Mouse (Mus musculus) ES-CJ7 (cell line): ENCODE measurements at regions not wholly inside any gene's neighbourhood (a gene's known extent, or its start where the extent isn't known, plus 50 kb on each side); places are given as distances from the start of the nearest gene placed in this dataset.

Experiments used
- DNase-seq: peaks from one replicate; pipeline ENCODE4 v3.0.0; 2011; ENCODE audit warnings: low read depth, low spot score

- no peak for DNase-seq
These were observed 75.9 kb downstream of the Klhl25 start for GRCm38 (mm10) chr7:75923951-75924467.

- peak; percentile 41 for DNase-seq
These were observed 79.4 kb downstream of the Klhl25 start for GRCm38 (mm10) chr7:75927537-75927936.

- DNase-seq, result no peak
These were observed 95.7 kb downstream of the Klhl25 start for GRCm38 (mm10) chr7:75943844-75944243.

- DNase-seq, result no peak
These were observed 107.6 kb downstream of the Klhl25 start for GRCm38 (mm10) chr7:75955671-75956070.

- no peak for DNase-seq
These were observed 109.3 kb downstream of the Klhl25 start for GRCm38 (mm10) chr7:75957366-75957765.

- DNase-seq, result no peak
These were observed 112.0 kb downstream of the Klhl25 start for GRCm38 (mm10) chr7:75959903-75960620.

- DNase-seq, result no peak
These were observed 120.1 kb downstream of the Klhl25 start for GRCm38 (mm10) chr7:75968177-75968576.

GRCm38 (mm10) chr7:75970914-75971313 is 122.8 kb downstream of the Klhl25 start:
- no peak for DNase-seq

- no peak for DNase-seq
These were observed 123.6 kb downstream of the Klhl25 start for GRCm38 (mm10) chr7:75971706-75972105.

GRCm38 (mm10) chr7:75981560-75981959 is 133.4 kb downstream of the Klhl25 start:
- no peak for DNase-seq

- DNase-seq, result no peak
These were observed 135.1 kb downstream of the Klhl25 start for GRCm38 (mm10) chr7:75983029-75983808.

- DNase-seq, result no peak
These were observed 135.7 kb downstream of the Klhl25 start for GRCm38 (mm10) chr7:75983809-75984171.

GRCm38 (mm10) chr7:75998853-75999252 is 150.7 kb downstream of the Klhl25 start:
- DNase-seq, result no peak

GRCm38 (mm10) chr7:75999324-75999907 is 151.3 kb downstream of the Klhl25 start:
- no peak for DNase-seq

GRCm38 (mm10) chr7:76001012-76001411 is 152.9 kb downstream of the Klhl25 start:
- DNase-seq, result no peak

- no peak for DNase-seq
These were observed 160.1 kb downstream of the Klhl25 start for GRCm38 (mm10) chr7:76008226-76008625.

GRCm38 (mm10) chr7:76047743-76048142 is 181.9 kb upstream of the Agbl1 start:
- DNase-seq, result no peak

- no peak for DNase-seq
These were observed 180.3 kb upstream of the Agbl1 start for GRCm38 (mm10) chr7:76049342-76049741.

GRCm38 (mm10) chr7:76053843-76054242 is 175.8 kb upstream of the Agbl1 start:
- no peak for DNase-seq

- DNase-seq, result no peak
These were observed 130.5 kb upstream of the Agbl1 start for GRCm38 (mm10) chr7:76099149-76099548.

GRCm38 (mm10) chr7:76121242-76121844 is 108.3 kb upstream of the Agbl1 start:
- no peak for DNase-seq

GRCm38 (mm10) chr7:76127641-76128111 is 102.0 kb upstream of the Agbl1 start:
- no peak for DNase-seq
